Mouse (Mus musculus) thymus, postnatal 36 days (tissue): ENCODE results near the gene Bckdhb.
A peak's percentile ranks its signal among the peaks of the same experiment; 100 is the strongest.
"Not testable (repeated sequence)": the region's sequence is repeated elsewhere in the genome, so short reads cannot be mapped to it uniquely, and the experiment has no call there.

Source experiments
- DNase-seq, 2 experiments: peaks; one replicate each; pipeline ENCODE4 v3.0.0; 2022; ENCODE audit warnings: mixed read lengths in 2 of 2

Bckdhb gene

DNA sequence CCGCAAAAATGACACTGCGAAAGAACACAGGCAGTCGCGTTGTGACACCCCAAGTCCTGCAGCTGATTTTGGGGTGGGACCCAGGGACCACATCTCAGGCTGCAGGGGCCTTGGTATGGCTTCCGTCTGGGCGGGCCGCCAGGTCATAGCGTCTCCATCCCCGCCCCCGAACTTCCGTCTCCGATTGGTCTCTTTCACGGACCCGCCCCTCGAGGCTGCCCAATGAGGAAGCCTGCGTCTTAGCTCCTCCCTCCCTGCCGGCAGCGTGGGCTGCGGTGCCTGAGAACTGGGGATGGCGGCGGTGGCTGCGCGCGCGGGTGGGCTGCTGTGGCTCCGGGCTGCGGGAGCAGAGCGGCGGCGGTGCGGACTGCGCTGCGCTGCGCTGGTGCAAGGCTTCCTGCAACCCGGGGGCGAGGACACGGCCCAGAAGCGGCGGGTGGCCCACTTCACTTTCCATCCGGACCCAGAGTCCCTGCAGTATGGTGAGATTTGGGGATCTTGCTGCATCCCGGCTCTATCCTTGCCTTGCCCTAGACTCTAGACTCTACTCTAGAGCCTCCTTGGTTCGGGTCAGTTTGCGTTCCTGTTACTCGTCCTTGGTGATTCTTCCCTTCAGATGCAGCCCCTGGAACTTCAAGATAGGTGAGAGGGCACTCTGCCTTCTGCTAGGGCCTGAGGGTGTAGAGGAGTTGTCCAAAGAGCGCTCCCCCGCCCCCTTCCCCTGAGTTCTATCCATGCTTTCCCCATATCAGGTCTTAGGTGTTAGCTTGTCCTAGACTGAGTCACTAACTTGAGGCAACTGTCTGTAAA, at the start of gene Bckdhb:
Bckdhb (plus strand) TSS at position 268 of the 810 bp plus-strand sequence.
- DNase-seq: peak; percentile 95 to 96

DNA sequence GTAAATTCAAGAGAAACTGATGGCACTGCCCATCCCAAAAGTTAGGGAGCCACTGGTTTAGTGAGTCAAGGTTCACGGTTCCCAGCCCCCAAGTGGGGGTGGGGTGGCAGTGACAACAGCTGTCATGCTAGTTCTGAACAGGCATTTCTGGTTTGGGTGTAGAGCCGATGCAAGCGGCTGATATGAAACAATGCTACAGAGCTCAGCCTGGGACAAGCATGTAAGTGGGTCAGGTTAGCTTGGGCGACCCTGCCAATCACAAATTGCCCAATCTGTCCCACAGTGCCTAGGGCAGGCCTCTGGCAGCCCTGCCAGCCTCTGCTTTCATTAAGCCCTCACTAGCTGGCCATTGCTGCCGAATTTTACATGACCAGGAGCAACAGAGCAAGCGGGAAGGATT, 42.8 kb upstream of the Bckdhb start:
- DNase-seq: no peak

DNA sequence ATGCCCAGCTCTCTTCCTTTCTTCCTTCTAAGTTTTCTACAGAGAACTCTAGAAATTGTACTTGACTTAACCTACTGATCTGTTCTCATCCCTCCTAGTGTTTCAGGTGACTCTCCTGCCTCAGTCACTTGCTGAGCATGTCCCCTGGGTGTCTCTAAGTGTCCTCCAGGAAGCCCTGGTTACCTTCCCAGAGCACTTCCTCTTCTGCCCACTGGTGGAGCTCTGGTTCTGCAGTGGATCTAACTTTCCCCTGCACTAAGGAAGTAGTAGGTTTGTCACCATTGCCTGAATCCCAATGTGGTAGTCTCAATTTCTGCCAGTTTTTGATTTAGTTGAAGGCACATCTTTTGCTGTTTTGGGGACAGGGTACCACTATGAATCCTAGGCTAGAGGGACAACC, 38.8 kb upstream of the Bckdhb start:
- no peak for DNase-seq

DNA sequence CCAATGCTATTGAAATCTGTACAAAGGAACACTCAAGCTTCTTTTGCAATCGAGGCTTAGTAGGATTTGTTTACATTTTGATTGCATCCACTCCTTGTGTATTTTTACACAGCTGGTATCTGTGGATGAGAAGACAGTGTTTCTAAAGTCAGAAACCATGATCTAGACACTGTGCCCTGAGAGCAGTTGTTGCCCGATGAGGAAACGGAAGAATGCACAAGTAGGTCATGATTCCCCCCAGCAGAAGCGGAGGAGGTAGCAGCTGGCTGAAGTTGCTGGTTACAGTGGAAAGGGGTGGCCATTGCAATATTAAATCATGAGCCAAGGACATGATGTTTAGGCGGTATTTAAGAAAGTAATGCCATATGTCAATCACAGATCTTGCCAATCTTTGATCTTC, 36.7 kb upstream of the Bckdhb start:
- no peak for DNase-seq

DNA sequence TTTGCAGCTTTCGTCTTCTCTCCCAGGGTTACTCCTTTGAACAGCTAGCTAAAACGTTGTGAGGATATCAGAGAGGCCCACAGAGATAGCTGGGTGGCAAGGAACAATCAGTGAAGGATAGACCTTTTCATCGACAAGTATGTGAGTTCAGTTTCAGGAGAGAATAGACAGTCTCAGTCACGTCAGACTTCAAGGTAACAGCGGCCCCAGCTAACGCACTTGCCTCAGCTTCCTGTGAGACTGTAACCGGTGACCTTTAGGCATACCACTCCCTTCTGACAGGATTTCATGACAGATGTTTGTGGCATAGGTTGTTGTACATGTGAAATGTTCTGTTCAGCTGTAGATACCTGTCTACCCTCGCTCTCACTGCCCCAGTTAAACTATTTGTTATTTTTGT, 31.9 kb upstream of the Bckdhb start:
- DNase-seq: no peak

GRCm38 (mm10) chr9:83893767-83894330, 31.1 kb upstream of the Bckdhb start:
- no peak for DNase-seq

- DNase-seq: no peak
Measured at GRCm38 (mm10) chr9:83902086-83902485, 22.9 kb upstream of the Bckdhb start.

GRCm38 (mm10) chr9:83905820-83906219, 19.1 kb upstream of the Bckdhb start:
- DNase-seq: no peak

DNA sequence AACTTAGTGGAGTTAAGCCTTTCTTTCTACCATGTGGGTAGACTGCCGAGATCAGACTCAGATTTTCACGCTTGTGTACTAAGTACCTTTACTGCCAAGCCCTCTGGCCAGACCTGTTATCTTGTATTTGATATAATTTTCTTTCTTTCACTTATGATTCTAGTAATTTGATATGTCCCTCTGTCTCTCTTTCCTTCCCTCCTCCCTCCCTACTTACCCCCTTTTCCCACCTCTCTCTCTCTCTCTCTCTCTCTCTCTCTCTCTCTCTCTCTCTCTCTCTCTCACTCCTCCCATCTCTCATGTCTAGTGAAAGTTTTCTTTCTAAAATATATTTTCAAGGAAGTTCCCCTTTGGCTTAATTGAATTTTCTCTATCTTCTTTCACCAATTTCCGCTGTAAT, 17.9 kb upstream of the Bckdhb start:
- DNase-seq: no peak

DNA sequence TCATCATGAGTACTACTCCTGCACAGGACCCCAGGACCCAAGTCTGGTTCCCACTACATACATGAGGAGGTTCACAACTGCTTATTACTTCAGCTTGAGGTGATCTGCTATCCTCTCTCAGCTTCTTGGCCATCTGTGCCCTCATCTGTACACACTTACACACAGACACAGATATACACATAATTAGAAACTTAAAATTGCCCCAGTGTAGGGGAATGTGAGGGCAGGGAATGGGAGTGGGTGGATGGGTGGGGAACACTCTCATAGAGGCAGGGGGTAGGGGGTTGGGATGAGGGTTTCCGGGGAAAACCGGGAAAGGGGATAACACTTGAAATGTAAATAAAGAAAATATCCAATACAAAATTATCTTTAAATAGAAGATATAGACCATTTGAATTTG, 15.1 kb upstream of the Bckdhb start:
- no peak for DNase-seq

DNA sequence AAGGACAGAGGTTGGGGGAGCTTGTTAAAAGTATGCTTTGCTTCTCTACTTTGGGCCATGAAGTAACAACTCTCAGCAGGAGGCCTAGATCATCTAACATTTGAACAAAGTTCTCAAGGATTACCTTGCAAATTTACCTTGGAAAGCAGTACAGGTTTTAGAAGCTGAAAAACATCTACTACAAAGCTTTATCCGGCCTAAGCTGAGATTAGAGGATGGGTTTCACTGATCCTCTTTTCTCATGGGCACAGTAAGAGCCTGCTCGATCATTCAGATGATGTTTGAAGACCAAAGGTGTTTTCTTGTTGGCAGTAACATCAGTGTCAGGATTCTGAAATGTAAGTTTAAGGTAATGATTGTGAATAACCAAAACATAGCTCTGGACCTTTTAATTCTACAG, 14.0 kb upstream of the Bckdhb start:
- DNase-seq: no peak

DNA sequence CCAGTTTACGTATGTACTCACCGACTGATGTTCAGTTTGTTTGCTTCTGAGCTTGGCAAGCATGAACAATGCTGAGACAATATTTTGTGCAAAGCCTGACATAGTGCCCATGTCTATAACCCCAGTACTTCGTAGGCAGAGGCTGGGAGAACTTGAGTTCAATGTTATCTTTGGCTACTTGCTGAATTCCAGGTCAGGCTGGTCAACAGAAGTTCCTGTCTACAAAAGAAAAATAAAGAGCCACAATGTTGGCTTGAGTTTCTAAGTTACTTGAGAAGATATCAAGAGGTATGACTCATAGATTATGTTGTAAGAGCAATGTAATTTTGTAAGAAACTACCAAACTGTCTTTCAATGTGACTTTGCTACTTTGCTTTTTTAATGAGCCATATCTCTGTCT, 2.9 kb upstream of the Bckdhb start:
- no peak for DNase-seq

GRCm38 (mm10) chr9:83924356-83924755, 589 bp upstream of the Bckdhb start:
- DNase-seq: no peak

GRCm38 (mm10) chr9:83925688-83926041, 720 bp downstream of the Bckdhb start:
- DNase-seq: no peak

DNA sequence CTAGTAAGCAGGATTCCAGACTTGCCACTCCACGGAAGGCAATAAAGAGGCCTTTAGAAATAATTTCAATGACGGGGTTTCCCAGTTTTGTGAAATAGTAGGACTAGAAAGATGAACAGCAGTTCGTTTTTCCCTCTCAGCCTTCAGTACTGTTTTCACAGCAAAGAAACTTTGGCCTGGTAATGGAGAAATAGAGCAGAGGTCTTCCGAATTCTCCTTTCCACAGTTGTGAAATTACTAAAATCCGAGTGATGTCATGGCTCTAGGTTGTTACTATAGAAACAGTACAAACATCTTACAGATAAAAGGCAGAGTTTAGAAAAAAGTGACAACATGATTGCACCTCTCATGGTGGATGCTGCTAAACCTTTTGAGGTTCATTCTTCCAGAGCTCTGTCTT, 1.4 kb downstream of the Bckdhb start:
- DNase-seq: no peak

DNA sequence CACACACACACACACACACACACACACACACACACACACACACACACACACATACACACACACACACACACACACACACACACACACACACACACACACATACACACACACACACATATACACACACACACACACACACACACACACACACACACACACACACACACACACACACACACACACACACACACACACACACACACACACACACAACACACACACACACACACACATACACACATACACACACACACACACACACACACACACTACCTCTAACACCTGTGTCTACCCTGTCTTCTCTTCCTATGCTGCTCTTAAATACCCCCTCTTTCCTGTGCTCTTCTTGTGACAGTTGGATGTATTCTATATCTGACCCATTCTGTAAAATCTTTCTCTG, 14.6 kb downstream of the Bckdhb start:
- DNase-seq: not testable (repeated sequence)

DNA sequence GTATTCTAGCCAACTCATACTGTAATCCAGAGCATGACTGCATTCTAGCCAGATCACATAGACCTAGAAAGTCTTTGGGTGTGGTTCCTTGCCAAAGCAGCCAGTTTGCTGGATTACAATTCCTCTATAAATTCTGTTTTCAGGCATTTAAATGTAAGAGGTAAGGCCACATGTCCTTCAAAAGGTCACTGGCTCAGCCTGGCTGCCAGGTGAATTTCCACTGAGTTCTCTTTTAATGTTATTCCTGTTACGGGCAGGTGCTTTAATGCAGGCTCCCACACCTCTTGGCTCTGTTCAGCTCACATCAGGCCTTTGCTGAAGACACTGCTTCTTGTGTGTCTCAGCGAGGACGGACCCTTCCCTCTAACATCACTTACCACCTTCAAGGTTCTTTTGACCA, 15.1 kb downstream of the Bckdhb start:
- DNase-seq: no peak

- DNase-seq: no peak
Measured at GRCm38 (mm10) chr9:83940537-83941363, 15.8 kb downstream of the Bckdhb start.

GRCm38 (mm10) chr9:83951336-83951735, 26.4 kb downstream of the Bckdhb start:
- no peak for DNase-seq

DNA sequence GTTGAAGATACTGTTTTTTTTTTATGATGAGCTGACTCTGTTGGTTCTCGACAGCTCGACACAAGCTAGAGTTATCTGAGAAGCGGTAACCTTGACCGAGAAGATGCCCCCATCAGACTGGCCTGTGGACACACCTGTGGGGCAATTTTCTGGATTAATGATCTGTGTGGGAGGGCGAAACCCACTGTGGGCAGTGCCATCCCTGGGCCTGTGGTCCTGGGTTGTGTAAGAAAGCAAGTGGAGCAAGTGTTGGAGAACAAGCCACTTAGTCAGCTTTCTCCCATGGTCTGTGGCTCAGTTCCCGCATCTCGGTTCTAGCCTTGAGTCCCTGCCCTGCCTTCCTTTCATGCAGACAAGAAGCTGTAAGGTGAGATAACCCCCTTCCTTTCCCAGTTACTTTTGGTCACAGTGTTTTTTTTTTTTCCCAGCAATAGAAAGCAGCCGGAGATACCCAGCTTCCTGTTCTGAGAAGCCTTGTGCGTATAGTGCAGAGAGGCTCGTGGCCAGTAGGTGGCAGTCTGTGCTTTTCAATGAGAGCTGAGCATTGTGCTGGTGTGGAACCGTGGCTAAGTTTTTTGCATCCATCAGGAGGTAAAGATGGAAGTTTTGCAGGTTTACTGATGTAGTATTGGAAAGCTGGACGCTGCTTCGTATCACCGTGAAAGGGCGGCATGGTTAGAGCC, 31.8 kb downstream of the Bckdhb start:
- peak; percentile 60 to 67 for DNase-seq

- no peak for DNase-seq
Measured at GRCm38 (mm10) chr9:83962098-83963086, 37.4 kb downstream of the Bckdhb start.

GRCm38 (mm10) chr9:83963296-83963695, 38.4 kb downstream of the Bckdhb start:
- no peak for DNase-seq
